Mouse (Mus musculus) frontal cortex, adult 2 months (tissue): ENCODE data around the gene Glyat. TPM values are rescaled to one million over a fixed set of nuclear protein-coding genes. Genes with fewer than 3 reads are reported as not detected.
"Not testable (repeated sequence)": the region's sequence is repeated elsewhere in the genome, so short reads cannot be mapped to it uniquely, and the experiment has no call there.

Source experiments
- DNase-seq, 2 experiments: peaks; one replicate each; pipeline ENCODE4 v3.0.0; 2022; ENCODE audit warnings: low spot score in 1 of 2; ENCODE audit errors: extremely low spot score in 1 of 2
- polyA plus RNA-seq: library from polyadenylated mRNA; depleted of rRNA; stranded (reverse); fragments of >200 nt; gene quantifications from 2 replicates; pipeline ENCODE4 v1.2.3, GENCODE M21; 2012; rRNA removed

Gene Glyat
- not detected in 2 replicates for polyA plus RNA-seq

- DNase-seq = no peak
These were observed at the start of gene Glyat for GRCm38 (mm10) chr19:12633176-12633575. Gene Glyat (plus strand): TSS chr19:12633308.

- DNase-seq = no peak
These were observed 47.8 kb upstream of the Glyat start for GRCm38 (mm10) chr19:12585310-12585709.

GRCm38 (mm10) chr19:12591908-12592307, 41.2 kb upstream of the Glyat start:
- peak; percentile 54 to 86 for DNase-seq

- no peak for DNase-seq
These were observed 38.0 kb upstream of the Glyat start for GRCm38 (mm10) chr19:12595135-12595529.

DNA sequence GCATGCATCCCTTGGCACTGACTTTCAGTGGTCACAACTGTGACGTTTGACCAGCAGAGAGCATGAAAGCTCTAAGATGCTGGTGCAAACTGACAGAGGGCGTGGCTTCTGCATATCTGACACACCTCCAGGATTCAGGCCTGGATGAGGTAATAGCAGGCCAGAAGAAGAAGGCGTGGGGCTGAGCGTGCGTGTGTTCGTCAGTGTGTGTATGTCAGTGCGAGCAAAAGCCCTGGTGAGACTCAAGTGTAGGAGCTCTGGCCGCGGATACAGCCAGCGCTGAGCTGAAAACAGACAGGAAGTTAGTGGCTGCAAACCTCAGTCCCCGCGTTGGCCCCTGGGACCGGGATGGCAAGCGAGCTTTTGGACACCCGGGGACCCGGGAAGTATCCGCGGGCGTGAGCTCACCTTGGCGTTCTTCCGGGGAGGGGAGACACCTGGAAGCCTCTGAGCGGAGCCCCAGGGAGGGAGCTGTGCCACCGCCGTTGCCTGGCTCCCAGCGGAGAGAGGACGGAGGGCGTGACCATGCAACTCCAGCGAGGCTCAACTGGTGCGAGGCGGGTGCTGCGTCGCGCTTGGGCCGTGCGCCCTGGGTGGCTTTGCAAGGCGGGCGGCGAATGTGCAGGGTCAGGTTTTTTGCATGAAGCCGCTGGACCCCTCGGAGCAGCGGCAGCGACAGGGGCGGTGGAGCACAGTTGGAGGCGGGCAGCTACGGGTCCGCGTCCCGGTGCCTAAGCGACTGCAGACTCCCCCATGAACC, 37.4 kb upstream of the Glyat start:
- peak; percentile 34 to 62 for DNase-seq

DNA sequence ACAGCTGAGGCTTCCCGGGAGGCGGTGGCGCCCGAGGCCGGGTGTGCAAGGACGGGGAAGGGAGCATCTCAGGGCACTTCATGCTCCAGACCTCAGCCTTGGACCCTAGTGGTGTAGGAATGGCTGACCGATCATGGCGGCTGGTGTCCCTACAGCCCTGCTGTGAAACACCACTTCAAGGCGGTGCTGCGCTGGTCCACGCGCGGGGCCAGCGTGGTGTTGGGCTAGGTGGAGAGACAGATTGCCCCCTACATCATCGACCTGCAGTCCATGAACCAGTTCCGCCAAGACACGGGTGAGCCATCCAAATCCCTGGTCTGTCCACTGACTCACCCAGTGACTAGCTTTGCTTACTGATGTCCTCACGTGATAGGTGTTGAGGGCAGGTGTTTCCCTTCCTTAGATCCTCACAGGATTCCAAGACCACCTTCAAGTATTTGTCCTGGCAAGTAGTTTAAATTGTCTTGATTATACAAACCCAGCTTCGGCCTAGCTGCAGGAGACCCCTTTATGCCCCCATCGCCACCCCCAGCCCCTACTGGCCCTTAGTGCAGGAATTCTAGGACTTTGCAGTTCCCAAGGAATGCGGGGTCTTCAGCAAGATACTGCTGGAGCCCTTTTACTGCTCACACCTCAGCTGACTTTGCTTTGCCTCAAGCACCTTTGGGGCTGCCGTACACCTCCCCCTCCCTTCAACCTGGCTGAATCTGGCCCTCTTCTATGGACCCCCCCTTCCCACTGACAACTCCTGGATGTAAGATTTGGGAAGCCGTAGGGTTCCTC, 36.6 kb upstream of the Glyat start:
- DNase-seq = no peak

GRCm38 (mm10) chr19:12597073-12597405, 36.1 kb upstream of the Glyat start:
- peak in 1 of 2 experiments; percentile 22 for DNase-seq

- no peak for DNase-seq
These were observed 34.4 kb upstream of the Glyat start for GRCm38 (mm10) chr19:12598674-12599073.

GRCm38 (mm10) chr19:12599674-12600073, 33.4 kb upstream of the Glyat start, which contains the start of gene Gm4952:
Gene Gm4952 (plus strand): TSS chr19:12599974.
- DNase-seq = no peak

DNA sequence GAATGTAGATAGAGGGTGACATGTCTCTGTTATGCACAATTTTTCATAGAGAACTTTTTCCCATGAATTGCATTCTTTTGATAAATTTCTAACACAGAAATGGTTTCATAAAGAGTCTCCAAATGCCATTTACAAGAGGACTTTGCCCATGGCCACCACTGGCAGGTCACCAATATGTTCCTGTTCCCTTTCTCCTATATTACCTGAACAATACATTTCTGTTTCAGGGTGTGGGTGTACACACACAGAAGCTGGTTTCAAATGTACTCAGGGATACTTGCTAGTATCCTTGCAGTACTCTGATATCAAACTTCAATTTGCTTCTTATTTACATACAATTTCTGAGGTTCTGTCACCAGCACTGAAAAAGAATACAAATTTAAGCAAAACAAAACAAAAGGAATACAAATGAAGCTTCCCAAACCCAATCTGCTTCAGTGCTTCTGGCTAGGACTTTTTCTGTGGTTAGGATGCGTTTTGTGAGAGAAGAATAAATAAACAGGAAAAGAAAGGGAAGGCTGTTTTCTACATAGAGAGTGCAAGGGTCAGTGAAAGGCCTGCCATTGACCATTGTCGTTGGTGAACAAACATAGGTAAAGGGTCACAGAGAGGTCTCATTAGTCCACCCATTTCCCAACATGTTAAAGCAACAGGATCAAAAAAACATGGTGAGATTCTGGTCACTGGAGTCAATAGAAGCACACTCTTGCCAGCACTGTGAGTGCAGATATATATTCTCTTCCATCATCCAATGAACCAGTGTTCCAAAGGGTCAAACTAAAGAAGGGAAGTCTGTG, 32.2 kb upstream of the Glyat start:
- no peak for DNase-seq

DNA sequence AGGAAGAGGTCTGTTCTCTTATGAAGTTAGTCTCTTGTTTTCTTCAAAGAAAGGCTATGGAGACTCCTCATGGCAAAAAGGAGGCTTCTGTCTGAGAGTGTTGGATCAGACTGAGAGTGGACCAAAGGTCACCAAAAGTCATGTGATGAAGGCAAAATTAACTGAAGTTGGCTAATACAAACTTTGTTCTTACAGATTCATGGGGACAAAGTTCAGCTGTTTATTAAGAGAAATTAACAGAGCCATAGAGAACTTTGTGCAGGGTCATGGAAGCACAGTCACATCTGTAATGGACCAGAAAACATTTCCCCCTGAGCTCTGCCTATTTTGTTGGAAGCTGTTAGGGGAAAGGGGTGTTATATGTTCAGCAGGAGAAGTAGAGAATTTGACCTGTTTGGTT, 24.8 kb upstream of the Glyat start:
- no peak for DNase-seq

DNA sequence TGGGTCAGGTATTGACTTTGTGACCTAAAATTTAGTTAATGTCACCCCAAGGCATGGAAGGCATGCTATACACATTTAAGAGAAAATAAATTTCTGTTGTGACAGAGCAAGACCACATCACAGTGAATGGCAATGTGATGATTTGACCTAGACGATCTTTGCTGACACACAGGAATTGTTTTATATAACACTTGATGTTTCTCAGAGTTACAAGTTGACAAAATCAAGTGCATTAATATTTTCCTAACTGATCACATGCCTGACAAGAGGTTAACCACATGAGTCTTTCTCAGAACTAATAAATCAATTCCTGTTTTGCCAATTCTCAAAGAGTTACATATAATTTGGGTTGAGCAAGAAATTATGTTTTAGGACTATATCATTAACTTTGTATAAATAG, 19.5 kb upstream of the Glyat start:
- DNase-seq = no peak

DNA sequence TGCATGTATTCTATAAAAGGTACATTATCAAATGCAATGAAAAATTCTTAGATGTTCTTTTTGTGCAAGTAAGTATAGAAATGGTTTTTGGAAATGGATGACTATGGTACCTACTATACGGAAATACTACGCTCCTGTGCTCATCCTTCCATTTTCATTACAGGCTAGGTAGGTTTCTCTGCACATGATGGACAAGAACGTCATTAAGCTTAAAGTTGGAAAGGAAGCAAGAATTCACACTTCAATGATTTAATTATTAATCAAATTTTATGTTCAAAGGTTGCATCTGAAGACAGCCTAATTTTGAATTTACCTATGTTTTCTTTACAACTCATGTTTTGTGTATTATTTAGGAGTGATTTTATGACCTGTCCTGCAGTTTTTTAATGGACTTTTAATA, 1.2 kb downstream of the Glyat start:
- DNase-seq = no peak

DNA sequence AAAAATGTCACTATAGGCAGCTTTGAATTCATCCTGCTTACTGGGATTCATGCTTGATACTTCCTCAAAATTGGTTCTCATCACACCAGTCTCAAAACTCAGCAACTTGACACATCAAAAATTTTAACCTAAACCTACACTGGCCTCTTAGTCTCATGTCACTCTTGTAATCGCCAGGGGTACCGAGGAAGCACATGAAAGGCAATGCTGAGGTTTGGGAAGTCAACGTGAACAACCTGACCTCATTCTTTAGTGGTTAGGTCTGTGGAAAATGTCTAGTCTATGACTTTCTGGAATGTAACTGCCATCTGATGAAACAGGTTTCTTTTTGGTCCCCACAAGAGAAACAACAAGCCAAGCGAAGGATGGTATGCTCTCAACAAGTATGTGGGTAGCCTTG, 1.9 kb downstream of the Glyat start:
- DNase-seq = no peak

- no peak for DNase-seq
These were observed 3.8 kb downstream of the Glyat start for GRCm38 (mm10) chr19:12636863-12637262.

DNA sequence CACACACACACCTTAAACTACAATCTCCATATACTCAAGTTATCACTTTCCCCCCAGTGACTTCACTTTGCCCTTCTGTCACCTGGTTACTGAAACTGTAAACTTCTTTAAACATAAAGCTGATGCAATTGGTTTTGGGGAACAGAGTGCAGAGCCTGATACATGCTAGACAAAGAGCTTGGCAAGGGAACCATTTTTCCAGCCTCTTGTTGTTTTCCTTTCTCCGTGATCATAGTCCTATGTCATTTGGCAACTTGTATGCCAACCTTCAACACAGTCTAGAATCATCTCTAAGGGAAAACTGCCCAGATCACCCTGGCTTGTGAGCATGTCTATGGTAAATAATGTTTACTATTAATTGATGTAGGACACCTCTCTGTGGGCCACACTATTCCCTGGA, 4.9 kb downstream of the Glyat start:
- no peak for DNase-seq

DNA sequence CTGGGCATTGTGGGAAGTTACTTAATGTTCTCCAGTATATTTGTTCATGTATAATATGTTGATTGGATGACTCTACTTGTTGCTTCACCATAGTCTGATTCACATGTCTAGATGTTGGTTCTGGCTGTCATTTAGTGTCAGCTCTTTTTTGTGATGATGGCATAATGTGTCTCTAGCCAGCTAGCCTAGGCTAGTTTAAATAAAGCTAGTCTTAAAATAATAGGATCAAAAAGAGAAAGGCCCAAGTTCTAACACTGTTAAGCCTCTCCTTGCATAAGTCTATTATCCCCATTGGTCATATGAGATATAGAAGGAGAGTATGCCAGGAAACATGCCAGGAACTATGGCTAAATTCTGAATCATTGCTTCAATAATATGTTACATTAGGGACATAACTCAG, 16.4 kb downstream of the Glyat start:
- no peak for DNase-seq

GRCm38 (mm10) chr19:12666156-12666555, 33.0 kb downstream of the Glyat start:
- DNase-seq = no peak

DNA sequence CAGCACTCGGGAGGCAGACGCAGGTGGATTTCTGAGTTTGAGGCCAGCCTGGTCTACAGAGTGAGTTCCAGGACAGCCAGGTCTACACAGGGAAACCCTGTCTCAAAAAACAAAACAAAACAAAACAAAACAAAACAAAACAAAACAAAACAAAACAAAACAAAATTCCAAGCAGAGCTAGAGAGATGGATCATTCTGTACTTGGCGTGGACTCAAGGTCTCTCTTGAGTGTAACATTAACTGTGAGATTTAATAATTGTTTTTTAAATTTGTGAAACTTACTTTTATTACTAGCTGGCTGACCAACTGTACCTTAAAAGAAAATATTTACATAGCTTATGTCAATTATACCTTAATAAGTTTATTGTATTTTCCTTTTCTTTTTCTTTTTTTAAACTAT, 35.5 kb downstream of the Glyat start:
- not testable (repeated sequence) for DNase-seq

GRCm38 (mm10) chr19:12670139-12670538, 37.0 kb downstream of the Glyat start, which contains the start of gene Olfr1442:
Gene Olfr1442 (plus strand): TSS chr19:12670439.
- no peak for DNase-seq

- no peak for DNase-seq
These were observed 37.9 kb downstream of the Glyat start for GRCm38 (mm10) chr19:12671051-12671450.
